ENCODE assay signal across 8 mouse cellular contexts in the genomic region with DNA sequence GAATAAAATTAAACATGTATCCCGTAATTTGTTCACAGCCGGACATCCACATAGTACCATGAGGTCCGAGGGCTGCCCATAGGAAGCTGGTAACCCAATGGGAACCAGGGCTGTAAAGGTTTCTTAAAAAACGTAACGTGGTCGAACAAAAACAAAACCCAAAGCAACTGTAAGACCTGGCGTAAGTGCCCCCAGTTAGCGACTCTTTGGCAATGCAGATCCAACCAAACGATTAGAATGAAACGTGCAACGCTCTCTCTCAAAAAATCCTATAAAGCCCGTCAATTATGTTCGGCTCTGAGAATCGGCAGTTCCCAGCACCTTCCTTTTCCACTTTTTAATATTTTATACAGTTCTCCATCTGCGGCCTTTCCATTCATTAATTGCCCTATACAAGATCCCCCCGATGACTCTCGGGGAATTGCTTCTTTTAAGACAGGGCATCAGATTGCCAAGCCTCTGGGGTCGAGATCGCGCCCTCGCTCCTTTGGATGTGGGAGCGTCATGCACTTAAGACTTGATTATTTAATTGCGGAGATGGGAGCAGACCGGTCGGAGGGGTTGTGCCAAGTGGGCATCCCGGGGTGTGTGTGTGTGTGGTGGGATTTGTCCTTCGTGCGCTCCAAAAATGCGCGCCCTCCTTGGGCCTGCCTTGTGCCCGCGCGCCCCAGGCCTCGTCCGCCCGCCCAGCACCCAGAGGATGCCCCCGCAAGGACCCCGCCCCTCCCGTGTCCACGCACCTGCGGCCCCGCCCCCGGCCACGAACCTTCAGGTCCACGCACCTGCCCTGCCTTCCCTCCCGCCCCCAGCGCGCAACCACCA. TPM values are rescaled to one million over a fixed set of nuclear protein-coding genes. Genes with fewer than 3 reads are reported as not detected.
DNase-seq lines count a peak whose midpoint lies in the region; ATAC-seq and TF ChIP-seq lines count a peak whose summit lies in the region.

No protein-coding gene starts in this region.

- DNase-seq in heart, embryonic 10.5 days (ENCODE audit: low spot score) = no peak
- no peak for DNase-seq in heart, adult 9 months (ENCODE audit: low spot score in 2 of 2)
- DNase-seq in left cerebral cortex, adult 11 months (ENCODE audit: low spot score) = no peak
- no peak for DNase-seq in adrenal gland, adult (ENCODE audit: inconsistent age in 2 of 2, low spot score in 1 of 2)

- no peaks in the 10 kb centered on the region for H3K36me3 ChIP-seq in heart, embryonic 10.5 days
- no peaks in the 10 kb centered on the region for H3K36me3 ChIP-seq in C2C12 (ENCODE audit: control insufficient read depth, insufficient read depth)
- no peaks in the 10 kb centered on the region for H3K36me3 ChIP-seq in embryonic facial prominence, embryonic 15.5 days
- no peaks in the 10 kb centered on the region for H3K36me3 ChIP-seq in liver, embryonic 12.5 days

- H3ac ChIP-seq in C2C12 (ENCODE audit: control insufficient read depth, insufficient read length, low read depth) = peak overlapping the region; percentile 70

- H3K9me3 ChIP-seq in heart, embryonic 10.5 days = no peaks in the 10 kb centered on the region
- no peaks in the 10 kb centered on the region for H3K9me3 ChIP-seq in embryonic facial prominence, embryonic 15.5 days (replicated peaks)
- H3K9me3 ChIP-seq in liver, embryonic 12.5 days (replicated peaks) = no peaks in the 10 kb centered on the region

- H3K4me1 ChIP-seq in heart, embryonic 10.5 days = peaks cover 16% of the 10 kb centered on the region
- H3K4me1 ChIP-seq in embryonic facial prominence, embryonic 15.5 days = peaks cover 17% of the 10 kb centered on the region
- peaks cover 34% of the 10 kb centered on the region for H3K4me1 ChIP-seq in liver, embryonic 12.5 days

- H3K79me3 ChIP-seq in C2C12 (ENCODE audit: low read depth) = peaks cover 31% of the 10 kb centered on the region

- 1% methylated on average over 47 of the region's 48 CpGs for WGBS in heart, embryonic 10.5 days
- 2% methylated on average over 47 of the region's 48 CpGs for WGBS in embryonic facial prominence, embryonic 15.5 days
- WGBS in liver, embryonic 12.5 days (ENCODE audit: insufficient replicate concordance) = 2% methylated on average over 47 of the region's 48 CpGs

- H3K27ac ChIP-seq in heart, embryonic 10.5 days = peak overlapping the region; percentile 99
- no peak overlapping the region; the same call in 1 of the 2 replicates for H3K27ac ChIP-seq in embryonic facial prominence, embryonic 15.5 days (replicated peaks)
- peak overlapping the region; percentile 55 for H3K27ac ChIP-seq in liver, embryonic 12.5 days

- peak overlapping the region; percentile 88 for H3K4me3 ChIP-seq in heart, embryonic 10.5 days
- peak overlapping the region; percentile 64 for H3K4me3 ChIP-seq in C2C12 (ENCODE audit: insufficient read depth, poor library complexity, severe bottlenecking)
- H3K4me3 ChIP-seq in embryonic facial prominence, embryonic 15.5 days (replicated peaks) = peak overlapping the region; percentile 70
- peak overlapping the region; percentile 87 for H3K4me3 ChIP-seq in liver, embryonic 12.5 days

- H3K79me2 ChIP-seq in C2C12 (ENCODE audit: control insufficient read depth, insufficient read depth) = peaks cover 51% of the 10 kb centered on the region

- H3K9ac ChIP-seq in embryonic facial prominence, embryonic 15.5 days = peak overlapping the region; percentile 92
- H3K9ac ChIP-seq in liver, embryonic 12.5 days = peak overlapping the region; percentile 88

- peak overlapping the region; percentile 73 for H3K4me2 ChIP-seq in embryonic facial prominence, embryonic 15.5 days (replicated peaks)
- H3K4me2 ChIP-seq in liver, embryonic 12.5 days = peak overlapping the region; percentile 90

- peak; percentile 17 for ATAC-seq in embryonic facial prominence, embryonic 15.5 days (ENCODE audit: insufficient number of reproducible peaks, low FRiP score, low TSS enrichment, low read depth)
- ATAC-seq in liver, embryonic 12.5 days = peak; percentile 55
- no peak for ATAC-seq in megakaryocyte-erythroid progenitor cell, adult 5-6 weeks (replicated peaks; ENCODE audit: low FRiP score, low TSS enrichment, poor library complexity, severe bottlenecking)

- no peak for TF ChIP-seq CTCF in C2C12 (IDR thresholded peaks at IDR 0.05; ENCODE audit: control insufficient read depth, insufficient read depth, insufficient read length)

- no peaks in the 10 kb centered on the region for H3K27me3 ChIP-seq in heart, embryonic 10.5 days (ENCODE audit: insufficient read depth, poor library complexity, severe bottlenecking)
- no peaks in the 10 kb centered on the region for H3K27me3 ChIP-seq in C2C12 (ENCODE audit: control insufficient read depth, insufficient read depth, insufficient read length)
- no peaks in the 10 kb centered on the region for H3K27me3 ChIP-seq in embryonic facial prominence, embryonic 15.5 days
- H3K27me3 ChIP-seq in liver, embryonic 12.5 days (replicated peaks) = no peaks in the 10 kb centered on the region; the same call in 1 of the 2 replicates

TF ChIP-seq in C2C12, 6 proteins besides CTCF, POLR2A, EP300 and RAD21:
- TF ChIP-seq MYOD1 (IDR thresholded peaks at IDR 0.05; ENCODE audit: control insufficient read depth, insufficient read length, low read depth) (no peak), MYOG (IDR thresholded peaks at IDR 0.05; ENCODE audit: control insufficient read depth, extremely low read depth, insufficient read length) (no peak), USF1 (IDR thresholded peaks at IDR 0.05; ENCODE audit: low read depth) (no peak), CEBPB (IDR thresholded peaks at IDR 0.05; ENCODE audit: low read depth) (no peak), FOSL1 (IDR thresholded peaks at IDR 0.05; ENCODE audit: insufficient read depth, low read length, poor library complexity, severe bottlenecking) (no peak), MAX (IDR thresholded peaks at IDR 0.05) (no peak)

RNA-seq across cellular contexts. Expression of a gene that starts 0.6 kb away (rescaled TPM):
- polyA plus RNA-seq in heart, embryonic 10.5 days (2016; fragmentation: Nextera tagmentation; extraction: Ambion mirVana) = 160 and 178 TPM in 2 replicates
- 100.0 TPM for polyA plus RNA-seq in C2C12 (2012; fragmentation: generic; extraction: Trizol)
- 185 and 200 TPM in 2 replicates for polyA plus RNA-seq in embryonic facial prominence, embryonic 15.5 days (2015; fragmentation: Nextera tagmentation; extraction: Ambion mirVana)
- 112 and 122 TPM in 2 replicates for polyA plus RNA-seq in liver, embryonic 12.5 days (2016; fragmentation: Nextera tagmentation; extraction: Ambion mirVana)
- total RNA-seq in megakaryocyte-erythroid progenitor cell, adult 5-6 weeks (2014; fragmentation: Nextera tagmentation) = 205 and 266 TPM in 2 replicates
- 606 and 1,097 TPM in 2 replicates for total RNA-seq in megakaryocyte-erythroid progenitor cell, adult 5-6 weeks (2017)

RNA-seq across cellular contexts. Expression of a gene that starts 58.5 kb away (rescaled TPM):
- not detected in 2 replicates for polyA plus RNA-seq in heart, embryonic 10.5 days (2016; fragmentation: Nextera tagmentation; extraction: Ambion mirVana)
- polyA plus RNA-seq in C2C12 (2012; fragmentation: generic; extraction: Trizol) = not detected
- polyA plus RNA-seq in embryonic facial prominence, embryonic 15.5 days (2015; fragmentation: Nextera tagmentation; extraction: Ambion mirVana) = not detected in 2 replicates
- not detected in 2 replicates for polyA plus RNA-seq in liver, embryonic 12.5 days (2016; fragmentation: Nextera tagmentation; extraction: Ambion mirVana)
- total RNA-seq in megakaryocyte-erythroid progenitor cell, adult 5-6 weeks (2014; fragmentation: Nextera tagmentation) = not detected in 2 replicates
- not detected in 2 replicates for total RNA-seq in megakaryocyte-erythroid progenitor cell, adult 5-6 weeks (2017)
